Mouse (Mus musculus) liver, postnatal 0 days (tissue): ENCODE measurements around the gene E2f6. TPM values are rescaled to one million over a fixed set of nuclear protein-coding genes. Genes with fewer than 3 reads are reported as not detected.

ENCODE experiments used
- ATAC-seq: fragments of 200-750 bp; cut with Nextera tagmentation; 2 replicates; pipeline ENCODE4 v1.8.0; 2017; ENCODE audit warnings: mild to moderate bottlenecking, moderate library complexity
- DNase-seq: peaks from one replicate; pipeline ENCODE4 v3.0.0-alpha.2; 2016
- H3K27ac ChIP-seq: fragments of 300-500 bp; sonication (generic); 2 replicates; pipeline ENCODE4 v1.5.1; 2014; ENCODE audit warnings: antibody characterized with exemption, moderate library complexity, mild to moderate bottlenecking, low read depth
- H3K27me3 ChIP-seq: fragments of 300-500 bp; sonication (generic); 2 replicates; pipeline ENCODE4 v1.6.1; 2014; ENCODE audit warnings: low read length, control low read depth, mixed read lengths; ENCODE audit not compliant: insufficient read depth
- H3K36me3 ChIP-seq: fragments of 300-500 bp; sonication (generic); replicated peaks from 2 replicates; pipeline ENCODE4 v1.6.1; 2014; ENCODE audit warnings: mild to moderate bottlenecking, control low read depth, low read length, moderate library complexity, mixed read lengths; ENCODE audit not compliant: insufficient read depth
- H3K4me1 ChIP-seq: fragments of 300-500 bp; sonication (generic); 2 replicates; pipeline ENCODE4 v1.6.1; 2014; ENCODE audit warnings: antibody characterized with exemption, mild to moderate bottlenecking, control low read depth; ENCODE audit not compliant: insufficient read depth
- H3K4me2 ChIP-seq: fragments of 300-500 bp; sonication (generic); 2 replicates; pipeline ENCODE4 v1.6.1; 2014; ENCODE audit warnings: low read depth, mild to moderate bottlenecking, low read length, moderate library complexity, mixed read lengths
- H3K4me3 ChIP-seq: fragments of 300-500 bp; sonication (generic); 2 replicates; pipeline ENCODE4 v1.5.1; 2014; ENCODE audit warnings: low read depth, low read length
- H3K9ac ChIP-seq: fragments of 300-500 bp; sonication (generic); replicated peaks from 2 replicates; pipeline ENCODE4 v1.6.1; 2014; ENCODE audit warnings: mild to moderate bottlenecking, moderate library complexity
- H3K9me3 ChIP-seq: fragments of 300-500 bp; sonication (generic); 2 replicates; pipeline ENCODE4 v1.6.1; 2016; ENCODE audit warnings: mild to moderate bottlenecking, control low read depth, low read length, mixed read lengths
- CTCF ChIP-seq: sonication (generic); IDR thresholded peaks from 2 replicates; pipeline ENCODE4 v1.5.1; 2016; ENCODE audit warnings: antibody characterized with exemption, low read depth
- EP300 ChIP-seq: IDR thresholded peaks from 2 replicates; pipeline ENCODE4 v1.6.1; 2016; ENCODE audit warnings: antibody characterized with exemption, low read depth, mild to moderate bottlenecking
- WGBS: fragments of 180-500 bp; shearing (Covaris S2); extraction: QIAGEN DNeasy Blood & Tissue Kit; methylation state at CpG from one replicate; pipeline ENCODE4 v1.1.7; 2014; ENCODE audit not compliant: insufficient replicate concordance; 5-methylcytosine and 5-hydroxymethylcytosine counted together
- polyA plus RNA-seq: library from polyadenylated mRNA; unstranded; fragments of >200 nt; fragmentation: Nextera tagmentation; extraction: Ambion mirVana; gene quantifications from 2 replicates; pipeline ENCODE4 v1.2.1, GENCODE M21; 2015

The E2f6 gene
- polyA plus RNA-seq, 1 experiment from 2014 or later, result 9.0 TPM

DNA sequence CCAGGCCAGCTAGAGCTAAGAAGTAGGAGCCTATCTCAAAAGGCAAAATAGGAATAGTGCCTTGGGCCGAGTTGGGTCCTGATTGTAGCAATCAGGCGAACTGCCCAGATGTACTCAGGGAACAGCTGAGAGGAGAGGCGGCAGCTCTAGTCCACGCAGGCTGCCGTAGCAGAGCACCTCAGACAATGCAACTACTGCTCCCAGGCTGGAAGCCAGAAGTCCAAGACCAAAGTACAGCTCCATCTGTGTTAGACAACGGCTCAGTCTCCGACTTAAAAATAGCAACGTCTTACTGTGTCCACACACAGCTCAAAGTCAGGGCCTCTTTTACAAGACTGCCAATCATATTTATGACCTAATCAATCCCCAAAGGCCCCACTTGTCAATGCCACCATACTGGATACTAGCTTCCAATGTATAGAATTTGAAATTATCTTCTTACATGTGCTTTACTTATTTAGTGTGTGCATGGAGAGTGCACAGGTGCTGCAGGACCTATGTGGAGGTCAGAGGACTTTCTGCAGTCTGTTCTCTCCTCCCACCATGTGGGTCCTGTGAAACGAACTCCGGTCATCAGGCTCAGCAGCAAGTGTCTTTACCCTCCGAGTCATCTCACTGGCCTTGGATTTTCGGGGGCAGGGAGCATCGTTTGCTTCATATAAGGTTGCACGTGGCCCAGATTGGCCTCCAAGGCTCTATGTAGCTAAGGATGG, 29.6 kb upstream of the E2f6 start:
- ATAC-seq, result no peak
- no peak for DNase-seq
- H3K9ac ChIP-seq, result no peak overlapping the region
- peaks cover 8% of the 10 kb centered on the region for H3K4me1 ChIP-seq
- no peak overlapping the region for H3K27ac ChIP-seq
- no peak overlapping the region for H3K4me2 ChIP-seq
- 62% methylated on average over 14 of the region's 14 CpGs for WGBS
- no peaks in the 10 kb centered on the region for H3K36me3 ChIP-seq
- H3K27me3 ChIP-seq, result no peaks in the 10 kb centered on the region
- H3K9me3 ChIP-seq, result no peaks in the 10 kb centered on the region
- TF ChIP-seq CTCF (no peak), EP300 (no peak)
- H3K4me3 ChIP-seq, result no peak overlapping the region

DNA sequence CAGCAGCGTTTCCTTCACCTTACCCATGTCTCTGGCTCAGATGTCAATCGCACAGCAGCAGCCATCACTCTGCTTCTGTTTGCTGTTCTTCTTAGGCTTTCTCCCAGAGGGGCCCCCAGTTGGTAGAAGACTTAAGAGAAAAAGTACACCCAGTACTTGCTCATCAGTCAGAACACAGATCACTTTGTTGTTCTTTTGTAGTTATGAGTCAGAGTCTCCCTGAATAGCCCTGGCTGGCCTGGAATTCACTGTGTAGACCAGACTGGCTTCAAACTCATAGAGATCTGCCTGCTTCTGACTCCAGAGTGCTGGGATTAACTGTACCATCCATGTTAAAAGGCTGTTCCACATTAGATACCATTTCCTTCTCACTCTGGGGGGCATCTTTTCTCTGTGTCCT, 22.2 kb upstream of the E2f6 start:
- TF ChIP-seq CTCF (no peak), EP300 (no peak)
- ATAC-seq, result no peak

GRCm38 (mm10) chr12:16789199-16789598, 21.6 kb upstream of the E2f6 start:
- H3K4me1 ChIP-seq, result no peaks in the 10 kb centered on the region
- TF ChIP-seq CTCF (no peak), EP300 (no peak)
- WGBS, result 56% methylated on average over 1 of the region's 1 CpGs
- no peaks in the 10 kb centered on the region for H3K27me3 ChIP-seq
- H3K36me3 ChIP-seq, result no peaks in the 10 kb centered on the region
- ATAC-seq (no peak), DNase-seq (no peak)
- H3K4me3 ChIP-seq, result no peak overlapping the region
- no peak overlapping the region for H3K27ac ChIP-seq
- no peaks in the 10 kb centered on the region for H3K9me3 ChIP-seq
- H3K4me2 ChIP-seq, result no peak overlapping the region
- H3K9ac ChIP-seq, result no peak overlapping the region

More for the DNA sequence above, 22.2 kb upstream of the E2f6 start:
- H3K36me3 ChIP-seq, result no peaks in the 10 kb centered on the region
- H3K4me2 ChIP-seq, result no peak overlapping the region
- H3K9me3 ChIP-seq, result no peaks in the 10 kb centered on the region
- no peaks in the 10 kb centered on the region for H3K27me3 ChIP-seq
- WGBS, result 65% methylated on average over 2 of the region's 2 CpGs
- no peak for DNase-seq
- H3K27ac ChIP-seq, result no peak overlapping the region
- H3K9ac ChIP-seq, result no peak overlapping the region
- H3K4me3 ChIP-seq, result no peak overlapping the region
- no peaks in the 10 kb centered on the region for H3K4me1 ChIP-seq

DNA sequence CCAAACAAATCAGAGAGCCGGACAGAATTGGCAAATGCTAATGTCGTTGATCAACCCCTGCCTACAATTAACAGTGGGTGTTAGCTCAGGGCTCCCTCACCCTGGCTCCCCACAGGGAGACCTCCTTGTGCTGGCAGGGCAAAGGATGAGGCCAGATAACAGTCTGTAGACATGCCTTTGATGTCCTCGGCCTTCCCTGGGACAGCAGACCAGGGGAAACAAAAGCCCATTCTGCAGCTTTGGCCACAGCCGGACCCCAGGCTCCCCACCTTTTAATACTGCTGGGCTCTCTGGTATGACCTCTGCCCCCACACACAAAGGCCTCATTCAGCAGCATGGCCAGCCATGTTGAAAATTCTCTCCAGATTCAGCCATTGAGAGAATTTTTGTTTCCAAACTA, 21.0 kb upstream of the E2f6 start:
- no peak overlapping the region for H3K4me2 ChIP-seq
- TF ChIP-seq EP300 (no peak), CTCF (no peak)
- ATAC-seq, result no peak
- no peaks in the 10 kb centered on the region for H3K9me3 ChIP-seq
- H3K27ac ChIP-seq, result no peak overlapping the region
- no peak overlapping the region for H3K9ac ChIP-seq
- DNase-seq, result no peak
- WGBS, result 43% methylated on average over 4 of the region's 4 CpGs
- no peak overlapping the region for H3K4me3 ChIP-seq
- H3K36me3 ChIP-seq, result no peaks in the 10 kb centered on the region
- no peaks in the 10 kb centered on the region for H3K4me1 ChIP-seq
- H3K27me3 ChIP-seq, result no peaks in the 10 kb centered on the region

DNA sequence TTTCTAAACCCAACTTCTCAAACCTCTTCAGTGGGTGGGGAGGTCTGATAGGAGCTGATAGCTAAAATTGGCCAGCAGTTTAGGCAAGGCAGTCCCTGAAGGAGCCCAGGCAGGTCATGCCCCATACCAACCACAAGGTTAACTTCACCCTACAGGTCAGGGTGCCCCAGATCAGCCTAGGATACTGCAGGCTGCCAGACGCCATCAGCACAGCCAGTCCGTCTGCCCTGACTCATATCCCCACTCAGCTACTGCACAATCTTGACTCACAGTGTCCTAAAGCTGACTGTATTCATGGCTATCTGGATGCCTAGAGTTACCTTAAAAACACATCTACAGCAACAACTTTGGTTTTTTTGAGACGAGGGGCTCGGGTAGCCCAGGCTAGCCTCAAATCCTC, 20.3 kb upstream of the E2f6 start:
- ATAC-seq (no peak), DNase-seq (no peak)

GRCm38 (mm10) chr12:16793371-16793770, 17.4 kb upstream of the E2f6 start:
- WGBS, result 78% methylated on average over 4 of the region's 4 CpGs
- Histone ChIP-seq H3K27ac (no peak overlapping the region), H3K4me2 (no peak overlapping the region), H3K9ac (no peak overlapping the region), H3K4me1 (no peaks in the 10 kb centered on the region), H3K36me3 (no peaks in the 10 kb centered on the region), H3K4me3 (no peak overlapping the region), H3K27me3 (no peaks in the 10 kb centered on the region), H3K9me3 (no peaks in the 10 kb centered on the region)
- no peak for ATAC-seq
- TF ChIP-seq CTCF (no peak), EP300 (no peak)
- DNase-seq, result no peak

More for the DNA sequence above, 20.3 kb upstream of the E2f6 start:
- no peaks in the 10 kb centered on the region for H3K36me3 ChIP-seq
- H3K4me2 ChIP-seq, result no peak overlapping the region
- no peaks in the 10 kb centered on the region for H3K27me3 ChIP-seq
- no peaks in the 10 kb centered on the region for H3K4me1 ChIP-seq
- H3K9me3 ChIP-seq, result no peaks in the 10 kb centered on the region
- H3K4me3 ChIP-seq, result no peak overlapping the region
- TF ChIP-seq CTCF (no peak), EP300 (no peak)
- WGBS, result 65% methylated on average over 4 of the region's 4 CpGs
- no peak overlapping the region for H3K9ac ChIP-seq
- H3K27ac ChIP-seq, result no peak overlapping the region
